Mouse (Mus musculus) forebrain, embryonic 12.5 days (tissue): ENCODE measurements around the gene Ankrd54. TPM values are rescaled to one million over a fixed set of nuclear protein-coding genes. Genes with fewer than 3 reads are reported as not detected.

Experiments used
- ATAC-seq: fragments of 200-750 bp; cut with Nextera tagmentation; 2 replicates; pipeline ENCODE4 v1.8.0; 2017; ENCODE audit warnings: moderate TSS enrichment; ENCODE audit not compliant: low FRiP score
- H3K27ac ChIP-seq: fragments of 300-500 bp; sonication (generic); 2 replicates; pipeline ENCODE4 v1.5.1; 2016; ENCODE audit warnings: mild to moderate bottlenecking
- H3K27me3 ChIP-seq: fragments of 300-500 bp; sonication (generic); 2 replicates; pipeline ENCODE4 v1.6.1; 2016; ENCODE audit warnings: mild to moderate bottlenecking
- H3K36me3 ChIP-seq: fragments of 300-500 bp; sonication (generic); replicated peaks from 2 replicates; pipeline ENCODE4 v1.6.1; 2016; ENCODE audit warnings: mild to moderate bottlenecking
- H3K4me1 ChIP-seq: fragments of 300-500 bp; sonication (generic); 2 replicates; pipeline ENCODE4 v1.6.1; 2016
- H3K4me2 ChIP-seq: fragments of 300-500 bp; sonication (generic); 2 replicates; pipeline ENCODE4 v1.6.1; 2016; ENCODE audit warnings: mild to moderate bottlenecking, moderate library complexity
- H3K4me3 ChIP-seq: fragments of 300-500 bp; sonication (generic); replicated peaks from 2 replicates; pipeline ENCODE4 v1.5.1; 2016; ENCODE audit warnings: mild to moderate bottlenecking
- H3K9ac ChIP-seq: fragments of 300-500 bp; sonication (generic); 2 replicates; pipeline ENCODE4 v1.6.1; 2016; ENCODE audit warnings: mild to moderate bottlenecking
- H3K9me3 ChIP-seq: fragments of 300-500 bp; sonication (generic); 2 replicates; pipeline ENCODE4 v1.6.1; 2016
- WGBS: fragments of 180-500 bp; shearing (Covaris S2); methylation state at CpG from one replicate; pipeline ENCODE4 v1.1.7; 2016; 5-methylcytosine and 5-hydroxymethylcytosine counted together
- polyA plus RNA-seq: library from polyadenylated mRNA; unstranded; fragments of >200 nt; fragmentation: Nextera tagmentation; extraction: Ambion mirVana; gene quantifications from 2 replicates; pipeline ENCODE4 v1.2.1, GENCODE M21; 2016

Ankrd54 gene
- 59.5 and 60.0 TPM in 2 replicates for polyA plus RNA-seq

- peak within 1 kb of the TSS; percentile 93 for H3K9ac ChIP-seq
- H3K27me3 ChIP-seq: no peaks in the 10 kb centered on the region
- peaks cover 19% of the 10 kb centered on the region for H3K4me1 ChIP-seq
- peak; percentile 100 for ATAC-seq
- peaks cover 34% of the 10 kb centered on the region for H3K36me3 ChIP-seq
- H3K27ac ChIP-seq: peak within 1 kb of the TSS; percentile 85
- peak within 1 kb of the TSS; percentile 71 for H3K4me2 ChIP-seq
- H3K4me3 ChIP-seq: peak within 1 kb of the TSS; percentile 87
- under 1% methylated on average over 80 of the region's 80 CpGs for WGBS
- H3K9me3 ChIP-seq: no peaks in the 10 kb centered on the region
Observed at GRCm38 (mm10) chr15:79062376-79063159, at the start of gene Ankrd54. TSS of gene Ankrd54 (minus strand) at chr15:79062893.

- no peak overlapping the region for H3K4me2 ChIP-seq
- H3K9ac ChIP-seq: no peak overlapping the region
- ATAC-seq: no peak
- no peaks in the 10 kb centered on the region for H3K9me3 ChIP-seq
- H3K27ac ChIP-seq: no peak overlapping the region
- no peak overlapping the region for H3K4me3 ChIP-seq
- peaks cover 10% of the 10 kb centered on the region; the same call in 1 of the 2 replicates for H3K27me3 ChIP-seq
- H3K4me1 ChIP-seq: peaks cover 28% of the 10 kb centered on the region
- WGBS: 80% methylated on average over 3 of the region's 4 CpGs
- H3K36me3 ChIP-seq: peaks cover 15% of the 10 kb centered on the region
Observed at GRCm38 (mm10) chr15:79111774-79112173, 49.1 kb upstream of the Ankrd54 start.

- H3K36me3 ChIP-seq: peaks cover 15% of the 10 kb centered on the region
- no peaks in the 10 kb centered on the region for H3K9me3 ChIP-seq
- peak overlapping the region; percentile 21 for H3K4me2 ChIP-seq
- H3K4me3 ChIP-seq: no peak overlapping the region
- H3K27me3 ChIP-seq: peaks cover 10% of the 10 kb centered on the region; the same call in 1 of the 2 replicates
- H3K4me1 ChIP-seq: peaks cover 28% of the 10 kb centered on the region
- H3K27ac ChIP-seq: no peak overlapping the region
- WGBS: 85% methylated on average over 2 of the region's 2 CpGs
- H3K9ac ChIP-seq: no peak overlapping the region
- ATAC-seq: no peak
Observed at GRCm38 (mm10) chr15:79110528-79110927, 47.8 kb upstream of the Ankrd54 start.

- no peak for ATAC-seq
- H3K9ac ChIP-seq: peak overlapping the region; percentile 91; the same call in 1 of the 2 replicates
- peaks cover 28% of the 10 kb centered on the region for H3K4me1 ChIP-seq
- H3K27me3 ChIP-seq: peaks cover 10% of the 10 kb centered on the region; the same call in 1 of the 2 replicates
- H3K4me2 ChIP-seq: peak overlapping the region; percentile 97
- peaks cover 10% of the 10 kb centered on the region for H3K36me3 ChIP-seq
- no peak overlapping the region for H3K27ac ChIP-seq
- H3K9me3 ChIP-seq: no peaks in the 10 kb centered on the region
- peak overlapping the region; percentile 90 for H3K4me3 ChIP-seq
- WGBS: 18% methylated on average over 9 of the region's 9 CpGs
Observed at GRCm38 (mm10) chr15:79110031-79110430, 47.3 kb upstream of the Ankrd54 start.

- H3K4me1 ChIP-seq: peaks cover 28% of the 10 kb centered on the region
- WGBS: under 1% methylated on average over 46 of the region's 46 CpGs
- no peak; the same call in 1 of the 2 replicates for ATAC-seq
Observed at GRCm38 (mm10) chr15:79109321-79109934, 46.7 kb upstream of the Ankrd54 start.

GRCm38 (mm10) chr15:79108421-79109320 lies 46.0 kb upstream of the Ankrd54 start, which contains the start of gene Micall1:
TSS of gene Micall1 (plus strand) at chr15:79108898.
- WGBS: under 1% methylated on average over 68 of the region's 85 CpGs
- peaks cover 10% of the 10 kb centered on the region; the same call in 1 of the 2 replicates for H3K27me3 ChIP-seq
- ATAC-seq: peak; percentile 79
- peaks cover 5% of the 10 kb centered on the region; the same call in 1 of the 2 replicates for H3K36me3 ChIP-seq
- H3K4me2 ChIP-seq: peak within 1 kb of the TSS; percentile 97
- H3K27ac ChIP-seq: peak within 1 kb of the TSS; percentile 70
- H3K9me3 ChIP-seq: no peaks in the 10 kb centered on the region
- H3K9ac ChIP-seq: peak within 1 kb of the TSS; percentile 91
- peak within 1 kb of the TSS; percentile 90 for H3K4me3 ChIP-seq
- H3K4me1 ChIP-seq: peaks cover 28% of the 10 kb centered on the region

More at GRCm38 (mm10) chr15:79109321-79109934, 46.7 kb upstream of the Ankrd54 start:
- Histone ChIP-seq H3K27ac (peak overlapping the region; percentile 70), H3K4me2 (peak overlapping the region; percentile 97), H3K4me3 (peak overlapping the region; percentile 90), H3K27me3 (peaks cover 10% of the 10 kb centered on the region; the same call in 1 of the 2 replicates), H3K9ac (peak overlapping the region; percentile 91), H3K9me3 (no peaks in the 10 kb centered on the region), H3K36me3 (peaks cover 5% of the 10 kb centered on the region; the same call in 1 of the 2 replicates)

GRCm38 (mm10) chr15:79107966-79108365 lies 45.3 kb upstream of the Ankrd54 start:
- no peak for ATAC-seq
- Histone ChIP-seq H3K4me2 (peak overlapping the region; percentile 97), H3K27ac (peak overlapping the region; percentile 42; the same call in 1 of the 2 replicates), H3K4me3 (peak overlapping the region; percentile 90; the same call in 1 of the 2 replicates), H3K36me3 (peaks cover 5% of the 10 kb centered on the region; the same call in 1 of the 2 replicates), H3K9me3 (no peaks in the 10 kb centered on the region), H3K27me3 (peaks cover 10% of the 10 kb centered on the region; the same call in 1 of the 2 replicates), H3K9ac (peak overlapping the region; percentile 91; the same call in 1 of the 2 replicates), H3K4me1 (peaks cover 28% of the 10 kb centered on the region)
- WGBS: 18% methylated on average over 7 of the region's 7 CpGs

GRCm38 (mm10) chr15:79105804-79106203 lies 43.1 kb upstream of the Ankrd54 start:
- H3K4me3 ChIP-seq: no peak overlapping the region
- 63% methylated on average over 2 of the region's 2 CpGs for WGBS
- no peak overlapping the region for H3K4me2 ChIP-seq
- no peak overlapping the region for H3K9ac ChIP-seq
- no peaks in the 10 kb centered on the region for H3K36me3 ChIP-seq
- H3K9me3 ChIP-seq: no peaks in the 10 kb centered on the region
- H3K27me3 ChIP-seq: peaks cover 8% of the 10 kb centered on the region; the same call in 1 of the 2 replicates
- no peak overlapping the region for H3K27ac ChIP-seq
- ATAC-seq: no peak
- peaks cover 18% of the 10 kb centered on the region for H3K4me1 ChIP-seq

- no peak for ATAC-seq
- Histone ChIP-seq H3K27ac (no peak overlapping the region), H3K27me3 (no peaks in the 10 kb centered on the region; the same call in 1 of the 2 replicates), H3K4me1 (peaks cover 3% of the 10 kb centered on the region), H3K36me3 (no peaks in the 10 kb centered on the region), H3K4me3 (no peak overlapping the region), H3K4me2 (no peak overlapping the region), H3K9ac (no peak overlapping the region), H3K9me3 (no peaks in the 10 kb centered on the region)
- 77% methylated on average over 10 of the region's 10 CpGs for WGBS
Observed at GRCm38 (mm10) chr15:79103264-79103663, 40.6 kb upstream of the Ankrd54 start.

- ATAC-seq: no peak
- no peaks in the 10 kb centered on the region for H3K4me1 ChIP-seq
- no peak overlapping the region for H3K4me3 ChIP-seq
- H3K9ac ChIP-seq: no peak overlapping the region
- H3K27ac ChIP-seq: no peak overlapping the region
- H3K9me3 ChIP-seq: no peaks in the 10 kb centered on the region
- no peaks in the 10 kb centered on the region; the same call in 1 of the 2 replicates for H3K27me3 ChIP-seq
- H3K4me2 ChIP-seq: no peak overlapping the region
- H3K36me3 ChIP-seq: no peaks in the 10 kb centered on the region
Observed at GRCm38 (mm10) chr15:79101531-79101930, 38.8 kb upstream of the Ankrd54 start.

GRCm38 (mm10) chr15:79100391-79100790 lies 37.7 kb upstream of the Ankrd54 start:
- Histone ChIP-seq H3K27me3 (no peaks in the 10 kb centered on the region; the same call in 1 of the 2 replicates), H3K27ac (no peak overlapping the region), H3K36me3 (peaks cover 9% of the 10 kb centered on the region), H3K4me2 (no peak overlapping the region), H3K9me3 (no peaks in the 10 kb centered on the region), H3K4me3 (no peak overlapping the region), H3K4me1 (no peaks in the 10 kb centered on the region), H3K9ac (no peak overlapping the region)
- 78% methylated on average over 4 of the region's 4 CpGs for WGBS
- ATAC-seq: no peak
